Mouse (Mus musculus) MN1 (cell line): ENCODE measurements around the gene Hoxc11.

ENCODE experiments used
- DNase-seq: peaks from one replicate; pipeline ENCODE4 v3.0.0-alpha.2; 2016; ENCODE audit warnings: low spot score

The Hoxc11 gene

GRCm38 (mm10) chr15:102954192-102955006 is at the start of gene Hoxc11:
Gene Hoxc11 (plus strand): TSS chr15:102954427.
- DNase-seq: no peak

DNA sequence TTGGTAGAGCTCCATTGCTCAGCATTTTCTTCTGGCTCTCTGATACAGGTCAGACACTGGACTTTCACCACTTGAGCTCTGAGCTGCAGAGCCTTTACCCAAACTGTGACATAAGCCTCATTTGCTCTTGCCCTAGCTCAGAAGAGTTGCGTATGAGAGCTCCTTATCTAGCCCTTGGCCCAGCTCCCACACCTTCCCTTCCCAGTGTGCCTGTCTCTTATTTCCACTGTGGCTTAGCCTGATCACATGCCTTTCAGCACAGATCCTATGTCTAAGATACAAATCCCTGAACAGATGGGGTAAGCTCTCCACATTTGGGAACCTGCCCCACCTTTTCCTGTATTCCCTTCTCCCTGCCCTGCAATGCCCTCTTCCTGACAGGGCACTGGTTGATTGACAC is 49.3 kb upstream of the Hoxc11 start:
- no peak for DNase-seq

DNA sequence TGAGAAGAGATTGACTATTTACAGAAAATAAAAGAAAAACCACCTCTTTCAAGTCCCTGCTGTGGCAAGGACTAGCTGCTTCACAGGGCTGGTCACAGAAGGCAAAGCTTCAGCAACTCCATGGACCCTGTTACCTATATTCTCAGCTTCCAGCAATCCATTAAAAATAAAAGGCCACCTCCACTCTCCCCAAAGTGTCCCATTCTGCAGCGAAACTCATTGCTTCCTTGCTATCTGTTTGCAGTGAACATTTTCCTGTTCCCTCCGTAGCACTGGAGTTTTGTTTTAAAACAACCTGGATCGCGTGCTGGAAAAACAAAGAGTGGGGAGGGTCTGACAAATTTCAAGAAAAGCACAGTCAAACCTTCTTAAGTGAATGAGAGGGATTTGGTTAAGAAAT is 44.7 kb upstream of the Hoxc11 start:
- DNase-seq: no peak

- no peak for DNase-seq
Observed at GRCm38 (mm10) chr15:102910038-102910437, 44.2 kb upstream of the Hoxc11 start.

DNA sequence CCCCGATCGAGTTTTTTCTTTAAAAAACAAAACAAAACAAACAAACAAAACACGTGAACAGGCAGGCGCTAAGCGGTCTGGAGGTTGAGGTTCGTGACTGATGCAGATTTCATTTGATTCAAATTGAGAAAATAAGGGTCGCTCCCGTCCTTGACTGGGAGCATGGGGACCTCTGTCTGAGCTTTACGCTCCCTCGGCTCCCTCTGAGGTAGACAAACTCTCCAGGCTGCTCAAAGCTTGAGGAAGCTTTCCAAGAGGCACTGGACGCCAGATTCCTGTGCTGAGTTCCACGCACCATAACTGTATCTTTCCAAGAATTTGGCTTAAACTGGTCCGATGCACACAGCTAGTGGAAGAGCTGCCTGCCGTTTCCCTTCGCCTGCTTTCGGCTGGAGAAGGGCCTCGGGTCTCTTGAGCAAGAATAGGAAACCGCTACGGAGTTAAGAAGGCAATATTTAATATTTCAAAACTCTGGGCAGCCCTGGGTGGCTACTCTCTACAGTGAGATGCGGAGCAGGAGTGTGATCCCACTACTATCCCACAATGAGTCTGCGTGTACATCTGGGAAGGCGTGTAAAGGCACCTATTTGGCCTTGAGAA is 43.6 kb upstream of the Hoxc11 start:
- DNase-seq: no peak

- DNase-seq: no peak
Observed at GRCm38 (mm10) chr15:102913038-102913585, 41.1 kb upstream of the Hoxc11 start.

GRCm38 (mm10) chr15:102917972-102918572 is 36.2 kb upstream of the Hoxc11 start:
- no peak for DNase-seq

- no peak for DNase-seq
Observed at GRCm38 (mm10) chr15:102918611-102919265, 35.5 kb upstream of the Hoxc11 start.

DNA sequence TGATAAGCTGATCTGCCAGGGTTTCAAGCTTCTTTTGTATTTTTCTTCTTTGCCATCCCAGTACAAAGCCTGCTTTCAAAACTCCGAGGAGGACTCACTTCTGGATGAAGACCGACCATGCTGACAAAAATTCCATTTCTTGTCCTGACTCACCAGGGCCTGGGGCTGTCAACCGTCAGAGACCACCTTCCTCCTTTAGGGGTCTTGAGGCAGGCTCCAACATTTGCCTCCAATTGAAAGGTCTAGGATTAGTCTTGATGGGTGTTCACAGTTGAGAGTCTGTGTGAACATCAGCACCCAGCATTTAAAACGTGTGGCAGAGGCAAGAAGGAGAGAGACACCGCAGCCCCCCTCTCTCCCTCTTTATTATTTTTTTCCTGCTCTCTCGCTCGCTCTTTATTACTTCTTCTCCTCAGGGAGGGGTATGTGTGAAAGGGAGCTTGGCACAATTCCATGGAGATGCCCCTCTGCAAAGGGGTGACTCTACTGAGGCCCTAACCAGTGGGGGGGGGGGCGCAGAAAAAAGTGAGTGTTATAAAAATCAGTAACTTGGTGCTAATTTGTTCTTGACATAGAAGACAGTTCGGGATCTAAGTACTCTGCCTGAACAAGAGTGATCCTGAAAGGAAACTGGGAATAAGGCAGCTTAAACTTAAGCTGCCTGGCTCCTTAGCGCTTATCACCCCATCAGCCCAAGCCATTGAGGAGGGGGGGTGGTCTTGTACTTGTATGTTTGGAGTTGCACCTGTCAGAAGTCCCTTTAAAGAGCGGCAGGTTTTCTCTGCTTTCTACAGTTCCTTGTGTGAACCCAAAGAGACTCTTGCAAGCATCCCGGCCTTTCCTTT is 34.7 kb upstream of the Hoxc11 start:
- DNase-seq: no peak

DNA sequence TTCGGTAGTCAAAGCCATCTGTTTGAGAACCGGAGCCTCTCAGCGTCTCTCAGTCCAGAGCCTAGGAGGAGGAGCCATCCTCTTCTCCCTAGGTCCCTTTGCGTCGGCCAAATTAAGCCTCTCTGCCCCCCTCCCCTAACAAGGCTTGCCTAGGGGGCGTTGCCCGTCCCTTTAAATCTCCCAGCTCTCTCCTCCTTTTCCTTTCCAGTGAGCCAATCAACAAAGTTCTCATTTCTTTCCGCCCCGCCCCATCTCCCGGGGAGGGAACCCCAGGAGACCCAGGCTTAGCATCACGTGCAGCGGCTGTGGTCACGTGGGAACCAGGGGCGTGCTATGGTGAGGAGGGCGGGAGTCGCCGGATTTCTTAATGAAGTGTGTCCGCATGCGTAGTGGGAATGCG is 33.6 kb upstream of the Hoxc11 start:
- DNase-seq: no peak

DNA sequence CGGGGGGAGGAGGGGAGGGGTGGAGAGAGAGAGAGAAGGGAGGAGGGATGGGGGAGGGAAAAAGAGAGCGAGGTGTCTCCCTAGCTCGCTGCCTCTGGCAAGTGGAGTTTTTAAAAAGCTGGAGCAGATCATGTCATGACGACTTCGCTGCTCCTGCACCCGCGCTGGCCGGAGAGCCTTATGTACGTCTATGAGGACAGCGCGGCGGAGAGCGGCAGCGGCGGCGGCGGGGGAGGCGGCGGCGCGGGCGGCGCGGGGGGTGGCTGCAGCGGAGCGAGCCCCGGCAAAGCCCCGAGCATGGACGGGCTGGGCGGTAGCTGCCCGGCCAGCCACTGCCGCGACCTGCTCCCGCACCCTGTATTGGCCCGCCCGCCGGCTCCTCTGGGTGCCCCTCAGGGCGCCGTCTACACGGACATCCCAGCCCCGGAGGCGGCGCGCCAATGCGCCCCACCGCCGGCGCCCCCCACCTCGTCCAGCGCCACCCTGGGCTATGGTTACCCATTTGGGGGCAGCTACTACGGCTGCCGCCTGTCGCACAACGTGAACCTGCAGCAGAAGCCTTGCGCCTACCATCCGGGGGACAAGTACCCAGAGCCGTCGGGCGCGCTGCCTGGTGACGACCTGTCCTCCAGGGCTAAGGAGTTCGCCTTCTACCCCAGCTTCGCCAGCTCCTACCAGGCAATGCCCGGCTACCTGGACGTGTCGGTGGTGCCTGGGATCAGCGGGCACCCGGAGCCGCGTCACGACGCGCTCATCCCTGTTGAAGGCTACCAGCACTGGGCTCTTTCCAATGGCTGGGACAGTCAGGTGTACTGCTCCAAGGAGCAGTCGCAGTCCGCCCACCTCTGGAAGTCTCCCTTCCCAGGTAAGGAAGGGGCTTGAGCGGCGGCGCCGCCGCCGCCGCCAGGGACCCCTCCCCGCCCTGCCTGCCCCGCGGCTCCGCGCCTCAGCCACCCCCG is 32.9 kb upstream of the Hoxc11 start, which contains the start of gene Hoxc13:
Hoxc13 (plus strand) TSS at position 51 of the 959 bp plus-strand sequence.
- no peak for DNase-seq

DNA sequence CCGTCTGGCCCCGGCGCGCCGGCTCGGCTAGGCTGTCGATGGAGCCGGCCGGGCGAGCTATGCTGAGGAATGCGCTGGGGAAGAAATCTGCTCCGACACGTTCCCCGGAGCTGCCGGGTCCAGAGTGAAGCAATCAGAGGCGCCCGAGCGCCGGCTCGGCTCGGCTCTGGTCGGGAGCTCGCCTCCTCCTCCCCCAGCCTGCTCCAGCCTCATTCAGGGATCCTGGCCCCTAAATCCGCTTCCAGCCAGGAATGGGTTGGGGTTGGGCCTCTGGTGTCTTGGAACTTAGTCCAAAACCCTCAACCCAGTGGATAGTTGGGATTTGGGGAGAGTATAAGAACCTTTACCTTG is 32.2 kb upstream of the Hoxc11 start:
- DNase-seq: no peak

DNA sequence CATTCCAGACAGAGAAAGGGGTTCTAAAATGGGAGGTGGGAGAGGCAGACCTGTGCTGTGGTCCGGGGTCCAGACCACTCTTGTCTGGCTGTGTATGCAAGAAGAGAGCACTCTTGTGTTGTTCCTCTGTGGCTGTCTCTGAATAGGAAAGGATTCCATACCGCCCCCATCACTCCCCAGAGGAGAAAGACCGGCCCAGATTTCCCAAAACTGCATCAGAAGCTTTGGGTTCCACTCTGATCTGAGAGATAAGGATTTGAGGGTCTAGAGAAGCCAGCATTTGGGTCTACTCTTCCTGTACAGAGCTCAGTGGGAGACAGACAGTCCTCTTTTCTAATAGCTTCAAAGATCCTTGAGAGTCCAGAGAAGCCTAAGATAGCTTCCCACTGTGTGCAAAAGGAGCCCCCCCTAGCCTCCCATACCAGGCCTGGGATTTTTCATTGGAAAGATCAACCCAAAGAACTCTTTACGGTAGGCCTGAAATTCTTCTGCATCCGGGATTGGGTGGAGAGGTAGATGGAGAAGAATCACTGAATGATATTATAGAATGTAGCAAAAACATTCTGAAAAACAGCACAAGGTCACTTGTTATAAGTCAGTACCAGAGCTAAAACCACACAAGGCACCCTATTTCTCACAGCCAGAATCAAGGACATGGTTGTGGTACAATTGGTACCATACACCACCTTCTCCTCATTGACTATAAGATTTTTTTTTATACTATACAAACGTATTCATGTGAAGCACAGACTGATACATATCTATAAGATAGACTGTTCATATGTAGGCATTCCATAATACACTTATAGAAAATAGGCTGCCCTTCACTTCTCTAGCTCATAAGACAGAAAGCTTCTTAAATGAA is 31.4 kb upstream of the Hoxc11 start:
- no peak for DNase-seq

- DNase-seq: no peak
Observed at GRCm38 (mm10) chr15:102927032-102927645, 27.1 kb upstream of the Hoxc11 start.

DNA sequence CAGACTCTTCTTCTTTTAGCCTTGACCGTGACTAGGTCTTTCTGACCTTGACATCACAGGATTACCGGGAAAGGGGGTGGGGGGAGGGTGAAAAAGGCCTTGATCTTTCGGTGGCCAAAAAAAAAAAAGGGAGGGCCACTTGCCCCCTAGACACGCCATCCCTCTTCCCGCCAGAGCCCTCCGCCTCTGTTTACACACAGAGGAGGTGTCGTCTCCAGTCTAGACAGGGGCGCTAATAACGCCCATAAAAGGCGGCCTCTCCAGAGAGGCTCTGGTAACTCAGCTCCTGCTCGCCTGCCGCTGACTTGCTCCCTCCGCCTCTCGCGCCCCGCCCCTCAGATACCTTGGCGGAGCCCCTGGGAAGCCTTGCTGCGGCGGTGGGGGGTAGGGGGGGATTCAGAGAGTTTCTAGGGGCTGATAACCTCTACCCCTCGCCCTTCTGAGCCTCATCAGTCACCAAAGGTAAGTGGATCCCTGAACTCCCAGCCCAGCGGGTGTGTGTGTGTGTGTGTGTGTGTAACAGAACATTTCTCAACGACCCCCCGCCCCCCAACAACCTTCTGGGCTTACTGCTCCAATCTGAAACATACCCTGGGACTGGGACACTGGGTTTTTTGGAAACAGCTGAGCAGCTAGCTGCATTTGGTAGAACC is 22.4 kb upstream of the Hoxc11 start:
- no peak for DNase-seq

GRCm38 (mm10) chr15:102934438-102934837 is 19.8 kb upstream of the Hoxc11 start:
- DNase-seq: no peak

DNA sequence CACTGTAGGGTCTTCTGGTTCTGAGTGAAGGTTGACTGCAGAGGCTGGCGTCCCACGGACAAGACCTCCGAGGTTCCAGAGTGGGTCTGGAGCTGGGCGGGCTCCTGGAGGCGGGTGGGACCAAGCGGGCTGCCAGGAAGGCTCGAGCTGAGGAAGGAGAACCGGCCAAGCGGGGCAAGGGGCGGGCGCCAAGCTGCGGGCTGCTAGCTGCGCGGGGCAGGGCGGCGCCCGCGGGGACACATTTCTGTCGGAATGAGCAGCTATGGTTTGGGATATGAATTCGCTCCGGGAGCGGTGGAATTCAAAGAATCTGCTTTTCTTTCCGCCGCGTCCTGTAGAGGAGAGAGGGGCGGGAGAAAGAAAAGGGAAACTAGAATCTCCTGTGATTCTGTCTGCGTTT is 19.3 kb upstream of the Hoxc11 start:
- DNase-seq: no peak

- no peak for DNase-seq
Observed at GRCm38 (mm10) chr15:102936279-102936972, 17.8 kb upstream of the Hoxc11 start, which contains the start of gene Hoxc12. Gene Hoxc12 (plus strand): TSS chr15:102936757.
